Mouse (Mus musculus) lung, embryonic 15.5 days (tissue): ENCODE results near the gene Igfbp3. TPM values are rescaled to one million over a fixed set of nuclear protein-coding genes. Genes with fewer than 3 reads are reported as not detected.

Experiments used
- ATAC-seq: fragments of 200-750 bp; cut with Nextera tagmentation; 2 replicates; pipeline ENCODE4 v1.8.0; 2017; ENCODE audit warnings: moderate number of reproducible peaks, borderline replicate concordance; ENCODE audit not compliant: low FRiP score, low TSS enrichment; ENCODE audit errors: extremely low read depth
- H3K27ac ChIP-seq: fragments of 300-500 bp; sonication (generic); 2 replicates; pipeline ENCODE4 v1.5.1; 2015; ENCODE audit warnings: moderate library complexity, mild to moderate bottlenecking, inconsistent platforms
- H3K27me3 ChIP-seq: fragments of 300-500 bp; sonication (generic); 2 replicates; pipeline ENCODE4 v1.6.1; 2015; ENCODE audit warnings: inconsistent platforms
- H3K36me3 ChIP-seq: fragments of 300-500 bp; sonication (generic); 2 replicates; pipeline ENCODE4 v1.6.1; 2015; ENCODE audit warnings: inconsistent platforms
- H3K4me1 ChIP-seq: fragments of 300-500 bp; sonication (generic); 2 replicates; pipeline ENCODE4 v1.6.1; 2015; ENCODE audit warnings: inconsistent platforms
- H3K4me2 ChIP-seq: fragments of 300-500 bp; sonication (generic); 2 replicates; pipeline ENCODE4 v1.6.1; 2015; ENCODE audit warnings: inconsistent platforms, mild to moderate bottlenecking, moderate library complexity
- H3K4me3 ChIP-seq: fragments of 300-500 bp; sonication (generic); 2 replicates; pipeline ENCODE4 v1.5.1; 2015; ENCODE audit warnings: mild to moderate bottlenecking, inconsistent platforms
- H3K9ac ChIP-seq: fragments of 300-500 bp; sonication (generic); 2 replicates; pipeline ENCODE4 v1.6.1; 2015; ENCODE audit warnings: inconsistent platforms
- H3K9me3 ChIP-seq: fragments of 300-500 bp; sonication (generic); 2 replicates; pipeline ENCODE4 v1.6.1; 2016; ENCODE audit warnings: inconsistent platforms
- WGBS: fragments of 180-500 bp; shearing (Covaris S2); methylation state at CpG from one replicate; pipeline ENCODE4 v1.1.7; 2015; 5-methylcytosine and 5-hydroxymethylcytosine counted together
- polyA plus RNA-seq: library from polyadenylated mRNA; unstranded; fragments of >200 nt; fragmentation: Nextera tagmentation; extraction: Ambion mirVana; gene quantifications from 2 replicates; pipeline ENCODE4 v1.2.1, GENCODE M21; 2015

Gene Igfbp3
- polyA plus RNA-seq, 1 experiment from 2014 or later, result 15.9 TPM

DNA sequence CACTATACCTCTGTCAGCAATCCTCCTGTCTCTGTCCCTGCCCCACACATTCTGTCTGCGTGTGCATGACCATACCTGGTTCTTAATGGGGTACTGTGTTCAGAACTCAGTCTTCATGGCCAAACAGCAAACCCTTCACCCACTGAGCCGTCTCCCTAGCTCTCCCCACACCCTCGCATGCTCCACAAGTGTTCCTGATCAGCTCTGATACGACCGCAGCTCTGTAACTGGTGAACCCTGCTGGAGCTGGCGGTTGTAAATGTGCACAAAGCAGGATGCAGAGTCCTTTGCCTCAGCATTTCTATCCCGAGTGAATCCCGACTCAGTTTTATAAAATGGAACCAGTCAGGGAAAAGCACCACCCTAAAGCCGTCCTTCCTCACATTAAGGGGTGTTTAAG, 9.9 kb downstream of the Igfbp3 start:
- no peaks in the 10 kb centered on the region for H3K9me3 ChIP-seq
- no peak for ATAC-seq
- H3K27me3 ChIP-seq, result no peaks in the 10 kb centered on the region
- no peaks in the 10 kb centered on the region for H3K4me1 ChIP-seq
- H3K27ac ChIP-seq, result no peak overlapping the region
- H3K36me3 ChIP-seq, result no peaks in the 10 kb centered on the region
- H3K4me3 ChIP-seq, result no peak overlapping the region
- H3K4me2 ChIP-seq, result no peak overlapping the region
- 81% methylated on average over 9 of the region's 9 CpGs for WGBS
- H3K9ac ChIP-seq, result no peak overlapping the region

DNA sequence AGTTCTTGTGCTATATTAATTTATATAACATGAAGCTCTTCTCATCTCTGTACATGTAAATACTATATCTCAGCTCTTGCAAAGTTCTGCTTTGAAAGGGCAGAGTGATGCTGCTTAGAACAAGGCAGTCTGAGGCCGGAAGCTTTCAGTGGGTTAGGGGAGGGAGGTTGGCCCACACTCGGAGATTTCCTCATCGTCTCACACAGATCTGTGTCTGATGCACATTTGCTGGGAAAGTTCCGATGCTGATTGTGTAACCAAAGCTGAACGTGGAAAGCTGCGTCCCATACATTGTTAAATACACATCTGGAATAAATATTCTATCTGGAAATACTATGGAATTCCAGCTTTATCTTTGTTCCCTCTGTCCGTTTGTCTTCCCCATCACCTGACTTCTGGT, 11.5 kb downstream of the Igfbp3 start:
- Histone ChIP-seq H3K9me3 (no peaks in the 10 kb centered on the region), H3K4me3 (no peak overlapping the region), H3K9ac (no peak overlapping the region), H3K4me2 (no peak overlapping the region), H3K27me3 (no peaks in the 10 kb centered on the region), H3K27ac (no peak overlapping the region), H3K36me3 (no peaks in the 10 kb centered on the region), H3K4me1 (no peaks in the 10 kb centered on the region)
- no peak for ATAC-seq
- WGBS, result 47% methylated on average over 7 of the region's 7 CpGs

DNA sequence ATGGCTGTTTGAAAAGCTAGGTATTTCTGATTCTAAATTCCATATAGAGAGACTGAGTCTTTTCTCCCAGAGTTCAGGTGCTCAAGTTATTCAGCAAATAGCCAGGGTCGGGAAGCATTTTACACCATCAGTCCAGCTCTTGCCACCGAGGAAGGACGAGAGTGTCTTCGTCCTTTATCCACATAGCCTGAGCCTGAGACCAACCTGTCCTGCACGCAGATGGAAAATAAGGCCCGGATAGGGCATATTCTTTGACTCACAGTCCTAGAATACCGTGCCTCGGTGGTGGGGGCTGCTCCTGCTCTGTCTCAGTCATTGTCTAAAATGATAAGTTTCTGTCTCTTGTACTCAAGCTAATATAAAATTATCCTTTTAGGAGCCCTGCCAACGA, 13.3 kb downstream of the Igfbp3 start:
- 63% methylated on average over 9 of the region's 9 CpGs for WGBS
- Histone ChIP-seq H3K4me1 (no peaks in the 10 kb centered on the region), H3K36me3 (no peaks in the 10 kb centered on the region), H3K9me3 (no peaks in the 10 kb centered on the region), H3K4me3 (no peak overlapping the region), H3K4me2 (no peak overlapping the region), H3K27me3 (no peaks in the 10 kb centered on the region), H3K27ac (no peak overlapping the region), H3K9ac (no peak overlapping the region)
- ATAC-seq, result no peak

DNA sequence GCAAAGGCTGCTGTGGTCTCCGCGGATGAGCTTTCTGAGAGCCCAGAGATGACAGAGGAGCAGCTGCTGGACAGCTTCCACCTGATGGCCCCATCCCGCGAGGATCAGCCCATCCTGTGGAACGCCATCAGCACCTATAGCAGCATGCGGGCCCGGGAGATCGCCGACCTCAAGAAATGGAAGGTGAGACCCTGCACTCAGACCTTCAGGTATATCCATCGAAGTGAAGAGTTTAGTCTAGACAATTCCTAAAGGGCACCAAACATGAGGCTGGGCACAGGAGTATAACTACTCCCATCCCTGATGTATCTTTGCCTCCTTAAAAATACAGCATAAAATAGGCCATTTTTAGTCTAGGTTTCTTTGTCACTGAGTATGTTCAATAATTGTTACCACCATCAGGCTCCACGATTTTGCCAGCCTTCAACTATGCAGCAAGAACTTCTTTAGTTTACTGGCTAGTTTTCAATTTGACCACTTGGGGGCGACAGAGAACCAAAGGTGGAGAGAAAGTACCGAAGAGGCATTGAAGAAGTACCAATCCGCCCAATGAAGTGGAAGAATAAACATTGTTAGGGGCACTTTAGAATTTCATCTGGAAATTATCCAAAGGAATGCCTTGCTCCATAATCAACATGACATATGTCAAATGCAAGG, 13.9 kb downstream of the Igfbp3 start:
- Histone ChIP-seq H3K36me3 (no peaks in the 10 kb centered on the region), H3K9ac (no peak overlapping the region), H3K27me3 (no peaks in the 10 kb centered on the region), H3K4me1 (no peaks in the 10 kb centered on the region), H3K27ac (no peak overlapping the region), H3K4me2 (no peak overlapping the region), H3K4me3 (no peak overlapping the region), H3K9me3 (no peaks in the 10 kb centered on the region)
- 45% methylated on average over 14 of the region's 14 CpGs for WGBS
- ATAC-seq, result no peak

DNA sequence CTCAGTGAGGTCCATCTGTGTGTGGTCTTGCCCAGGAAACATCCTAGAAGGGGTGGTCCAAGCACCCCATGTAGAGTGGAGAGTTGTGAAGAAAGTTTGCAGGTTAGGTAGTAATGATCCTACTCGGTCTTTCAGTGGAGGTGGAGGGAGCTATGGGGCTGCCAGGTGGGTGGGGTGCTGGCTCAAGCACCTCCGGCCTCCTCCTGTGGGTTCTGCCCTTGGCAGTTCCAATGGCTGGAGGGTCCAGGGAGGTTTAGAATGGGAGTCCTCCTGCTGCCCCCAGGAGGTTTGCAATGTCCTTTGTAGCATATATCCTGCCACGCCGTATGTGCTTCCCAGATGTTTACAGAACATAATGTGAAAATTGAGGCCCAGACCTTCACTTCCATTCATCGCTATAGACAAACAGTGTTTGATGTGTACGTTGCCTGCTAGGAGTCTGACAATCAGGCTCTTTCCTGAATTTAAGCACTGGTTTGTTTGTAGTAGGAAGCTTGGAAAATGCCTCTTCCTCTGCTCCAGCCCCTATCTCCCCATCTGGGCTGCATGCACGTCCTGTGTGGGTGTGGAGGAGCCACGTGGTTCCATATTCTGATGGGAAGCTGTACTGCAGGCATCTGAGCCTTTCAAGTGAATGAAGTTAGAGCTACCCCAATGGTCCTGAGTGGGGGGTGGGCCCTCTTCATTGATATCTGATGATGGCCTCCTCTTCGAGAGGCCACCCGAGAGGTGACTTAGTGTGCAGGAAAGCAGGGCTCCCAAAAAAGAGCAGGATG, 15.1 kb downstream of the Igfbp3 start:
- Histone ChIP-seq H3K4me1 (no peaks in the 10 kb centered on the region), H3K9ac (no peak overlapping the region), H3K9me3 (no peaks in the 10 kb centered on the region), H3K27me3 (no peaks in the 10 kb centered on the region), H3K4me2 (no peak overlapping the region), H3K4me3 (no peak overlapping the region), H3K27ac (peak overlapping the region; percentile 74), H3K36me3 (no peaks in the 10 kb centered on the region)
- 58% methylated on average over 10 of the region's 10 CpGs for WGBS
- ATAC-seq, result peak; percentile 71

DNA sequence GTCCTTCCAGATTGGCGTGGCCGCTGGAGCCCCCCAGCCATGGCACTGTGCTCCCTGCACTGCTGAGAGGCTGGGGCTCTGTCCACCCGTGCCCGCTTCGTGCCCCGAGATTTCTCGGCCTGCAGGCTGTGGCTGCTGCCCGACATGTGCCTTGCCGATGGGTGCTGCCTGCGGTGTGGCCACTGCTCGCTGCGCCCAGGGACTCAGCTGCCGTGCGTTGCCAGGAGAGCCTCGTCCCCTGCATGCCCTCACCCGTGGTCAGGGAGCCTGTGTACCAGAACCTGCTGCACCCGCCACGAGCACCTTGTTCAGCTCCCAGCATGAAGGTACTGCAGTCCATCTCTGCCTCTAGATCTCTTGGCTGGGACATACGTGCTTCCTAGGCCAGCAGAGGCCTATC, 15.7 kb downstream of the Igfbp3 start:
- ATAC-seq, result no peak
- H3K4me2 ChIP-seq, result no peak overlapping the region
- no peak overlapping the region for H3K9ac ChIP-seq
- H3K9me3 ChIP-seq, result no peaks in the 10 kb centered on the region
- no peaks in the 10 kb centered on the region for H3K27me3 ChIP-seq
- no peak overlapping the region for H3K4me3 ChIP-seq
- H3K4me1 ChIP-seq, result no peaks in the 10 kb centered on the region
- 87% methylated on average over 19 of the region's 19 CpGs for WGBS
- no peaks in the 10 kb centered on the region for H3K36me3 ChIP-seq
- peak overlapping the region; percentile 74 for H3K27ac ChIP-seq

DNA sequence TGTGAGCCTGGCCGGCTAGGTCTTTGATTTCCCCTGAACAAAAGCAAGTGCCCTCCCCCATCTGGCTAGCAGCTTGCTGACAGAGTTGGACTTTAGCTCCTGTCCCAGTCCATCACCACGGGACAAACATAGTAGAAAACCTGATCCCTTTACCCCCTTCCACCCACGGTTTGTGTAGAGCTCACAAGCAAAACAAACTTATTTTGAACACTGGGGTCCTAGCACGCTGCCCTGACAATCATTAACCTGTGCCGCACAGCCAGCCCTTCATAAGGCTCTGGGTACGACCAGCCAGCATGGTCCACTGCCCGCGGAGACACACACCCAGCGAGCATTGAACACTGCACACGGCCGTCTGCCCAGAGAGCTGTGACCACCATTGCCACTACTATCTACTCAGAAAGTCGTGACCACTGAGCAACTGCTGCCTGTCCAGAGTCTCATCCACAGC, 16.2 kb downstream of the Igfbp3 start, which contains the start of gene Igfbp1:
TSS of gene Igfbp1 (plus strand) at position 292 of the 451 bp plus-strand sequence.
- Histone ChIP-seq H3K9me3 (no peaks in the 10 kb centered on the region), H3K36me3 (no peaks in the 10 kb centered on the region), H3K4me2 (no peak within 1 kb of the TSS), H3K4me1 (no peaks in the 10 kb centered on the region), H3K27ac (peak within 1 kb of the TSS; percentile 74), H3K4me3 (no peak within 1 kb of the TSS), H3K27me3 (no peaks in the 10 kb centered on the region), H3K9ac (no peak within 1 kb of the TSS)
- ATAC-seq, result no peak
- 61% methylated on average over 12 of the region's 12 CpGs for WGBS

DNA sequence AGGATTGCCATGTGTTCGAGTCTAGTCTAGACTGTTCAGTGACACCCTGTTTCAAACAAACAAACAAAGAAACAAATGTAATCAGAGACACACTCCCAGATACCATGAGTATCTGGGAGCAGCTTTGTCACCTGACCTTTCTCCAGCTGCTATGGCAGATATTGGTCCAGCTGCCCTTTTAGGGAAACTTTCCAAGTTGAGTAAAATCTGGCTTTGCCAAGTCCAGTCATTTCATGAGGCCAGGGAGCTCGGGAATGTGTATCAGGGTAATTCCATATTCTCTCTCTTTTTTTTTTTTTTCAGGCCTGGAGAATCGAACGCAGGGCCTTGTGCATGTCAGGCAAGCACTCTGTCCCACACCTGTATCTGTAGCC, 18.4 kb downstream of the Igfbp3 start:
- Histone ChIP-seq H3K27ac (no peak overlapping the region), H3K4me3 (no peak overlapping the region), H3K9me3 (no peaks in the 10 kb centered on the region), H3K4me2 (no peak overlapping the region), H3K9ac (no peak overlapping the region), H3K27me3 (no peaks in the 10 kb centered on the region), H3K4me1 (no peaks in the 10 kb centered on the region), H3K36me3 (no peaks in the 10 kb centered on the region)
- no peak for ATAC-seq
- WGBS, result 74% methylated on average over 4 of the region's 4 CpGs

DNA sequence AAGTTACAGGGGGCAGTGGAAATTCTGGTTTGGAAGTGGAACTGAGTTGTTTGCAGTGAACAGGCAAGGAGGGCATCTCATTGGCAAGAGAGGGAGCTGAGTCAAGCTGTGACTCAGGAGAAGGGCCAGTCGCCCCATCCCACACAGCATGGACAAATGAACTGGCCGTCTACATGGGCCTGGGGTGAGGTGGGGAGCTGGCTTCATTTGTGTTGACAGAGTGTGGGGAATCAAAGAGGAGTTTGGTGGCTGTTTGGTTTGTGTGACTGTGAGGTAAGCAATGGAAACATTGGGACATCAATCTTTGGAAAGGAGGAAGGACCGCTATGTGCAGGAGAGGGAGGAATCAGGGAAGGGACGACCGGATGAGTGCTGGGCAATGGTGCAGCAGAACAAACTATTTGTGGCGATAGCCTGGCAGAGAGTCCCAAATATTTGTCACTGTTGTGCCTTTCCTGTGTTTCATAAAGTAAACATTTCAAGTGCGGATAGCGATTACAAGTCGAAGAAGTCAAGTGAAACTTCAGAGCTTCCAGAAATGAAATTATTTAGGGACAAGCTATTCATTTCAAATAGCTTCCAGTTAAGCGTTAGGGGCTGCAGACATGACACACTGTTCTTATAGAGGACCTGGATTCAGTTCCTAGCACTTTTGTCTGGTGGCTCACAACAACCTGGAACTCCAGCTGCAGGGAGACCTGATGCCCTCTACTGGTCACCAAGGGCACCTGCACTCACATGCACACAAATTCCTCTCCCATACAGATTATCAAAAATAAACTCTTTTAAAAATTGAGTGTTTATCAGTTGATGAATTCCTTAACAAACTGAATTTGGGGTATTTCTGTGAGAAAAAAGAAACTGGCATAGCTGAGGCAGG, 19.1 kb downstream of the Igfbp3 start:
- Histone ChIP-seq H3K27ac (no peak overlapping the region), H3K27me3 (no peaks in the 10 kb centered on the region), H3K4me2 (no peak overlapping the region), H3K9me3 (no peaks in the 10 kb centered on the region), H3K4me3 (no peak overlapping the region), H3K9ac (no peak overlapping the region), H3K36me3 (no peaks in the 10 kb centered on the region), H3K4me1 (no peaks in the 10 kb centered on the region)
- WGBS, result 70% methylated on average over 10 of the region's 10 CpGs
- no peak for ATAC-seq

DNA sequence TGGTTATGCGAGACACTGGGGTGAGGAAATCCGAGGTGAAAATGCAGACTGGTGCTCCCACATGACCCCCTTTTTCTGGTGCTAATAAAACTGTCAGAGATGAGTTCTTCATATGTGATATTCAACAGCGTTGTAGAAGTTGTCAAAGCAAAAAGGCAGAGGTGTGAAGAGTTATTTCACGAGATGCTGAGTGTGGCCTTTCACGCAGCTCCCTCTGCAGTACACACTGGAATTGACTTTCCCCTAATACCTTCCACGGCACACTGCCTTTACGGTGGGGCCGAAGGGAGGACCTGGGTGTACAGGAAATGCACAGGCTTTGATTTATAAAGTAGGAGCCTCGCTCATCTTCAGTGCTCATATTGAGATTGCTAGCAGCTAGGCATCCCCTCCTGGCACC, 20.6 kb downstream of the Igfbp3 start:
- H3K4me3 ChIP-seq, result no peak overlapping the region
- no peaks in the 10 kb centered on the region for H3K4me1 ChIP-seq
- H3K27ac ChIP-seq, result no peak overlapping the region
- no peak for ATAC-seq
- H3K27me3 ChIP-seq, result no peaks in the 10 kb centered on the region
- H3K9ac ChIP-seq, result no peak overlapping the region
- no peaks in the 10 kb centered on the region for H3K9me3 ChIP-seq
- WGBS, result 69% methylated on average over 9 of the region's 9 CpGs
- H3K36me3 ChIP-seq, result no peaks in the 10 kb centered on the region
- H3K4me2 ChIP-seq, result no peak overlapping the region

DNA sequence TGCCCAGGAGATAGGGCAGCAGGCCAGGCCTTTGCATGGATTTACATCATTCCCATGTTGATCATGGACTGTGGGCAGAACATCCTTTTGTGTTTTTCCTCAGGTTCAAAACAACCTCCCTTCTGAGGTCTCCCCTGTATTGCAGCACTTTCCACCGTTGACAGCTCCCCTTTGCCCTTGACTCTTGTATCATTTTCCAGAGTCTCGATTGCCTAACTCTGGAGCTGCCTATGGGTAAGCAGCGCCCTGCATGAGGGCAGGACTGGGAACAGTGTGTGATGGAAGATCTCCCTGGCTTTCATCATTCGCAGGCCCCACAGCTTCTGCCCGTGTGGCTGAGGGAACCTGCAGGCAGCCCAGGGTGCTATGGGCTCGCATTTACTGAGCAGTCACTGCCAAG, 21.0 kb downstream of the Igfbp3 start:
- Histone ChIP-seq H3K9me3 (no peaks in the 10 kb centered on the region), H3K27me3 (no peaks in the 10 kb centered on the region), H3K4me1 (no peaks in the 10 kb centered on the region), H3K4me3 (no peak overlapping the region), H3K27ac (no peak overlapping the region), H3K9ac (no peak overlapping the region), H3K36me3 (no peaks in the 10 kb centered on the region), H3K4me2 (no peak overlapping the region)
- no peak for ATAC-seq
- WGBS, result 43% methylated on average over 6 of the region's 6 CpGs

DNA sequence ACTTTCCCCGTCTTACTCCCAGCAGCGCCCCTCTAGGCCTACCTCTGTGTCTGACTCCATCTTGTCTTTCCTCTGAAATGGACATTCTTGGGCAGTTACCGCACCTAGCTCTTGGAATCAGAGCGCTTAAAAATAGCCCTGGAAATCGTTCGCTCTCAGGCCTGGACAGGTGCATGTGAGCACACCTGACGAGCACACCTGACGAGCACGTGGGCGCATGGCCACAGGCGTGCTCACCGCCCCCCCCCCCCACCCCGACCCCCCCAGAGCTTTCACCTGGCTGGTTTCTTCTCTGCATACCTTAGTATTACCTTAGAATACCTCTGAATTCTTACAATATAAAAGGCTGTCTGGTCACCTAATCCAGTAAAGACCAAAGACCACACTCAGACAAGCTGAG, 25.3 kb downstream of the Igfbp3 start, which contains the start of gene Gm11985:
TSS of gene Gm11985 (minus strand) at position 101 of the 400 bp plus-strand sequence.
- no peaks in the 10 kb centered on the region for H3K27me3 ChIP-seq
- no peak within 1 kb of the TSS for H3K4me2 ChIP-seq
- 81% methylated on average over 13 of the region's 13 CpGs for WGBS

More for the DNA sequence above, 25.3 kb downstream of the Igfbp3 start, which contains the start of gene Gm11985:
- no peak for ATAC-seq
- no peak within 1 kb of the TSS for H3K27ac ChIP-seq
- H3K36me3 ChIP-seq, result no peaks in the 10 kb centered on the region
- peaks cover 6% of the 10 kb centered on the region; the same call in 1 of the 2 replicates for H3K4me1 ChIP-seq
- no peak within 1 kb of the TSS for H3K4me3 ChIP-seq
- no peak within 1 kb of the TSS for H3K9ac ChIP-seq
- no peaks in the 10 kb centered on the region for H3K9me3 ChIP-seq
